Mouse (Mus musculus) lung, postnatal 36 days (tissue): ENCODE measurements at regions not wholly inside any gene's neighbourhood (a gene's known extent, or its start where the extent isn't known, plus 50 kb on each side); places are given as distances from the start of the nearest gene placed in this dataset.
A peak's percentile ranks its signal among the peaks of the same experiment; 100 is the strongest.

Experiments
- DNase-seq: peaks from one replicate; pipeline ENCODE4 v3.0.0; 2022; ENCODE audit warnings: mixed read lengths

- no peak for DNase-seq
Measured at GRCm38 (mm10) chr13:72947374-72948165, 312.7 kb upstream of the Irx4 start.

GRCm38 (mm10) chr13:72958616-72959518, 301.4 kb upstream of the Irx4 start:
- DNase-seq = no peak

- no peak for DNase-seq
Measured at GRCm38 (mm10) chr13:72961291-72961690, 299.0 kb upstream of the Irx4 start.

- DNase-seq = no peak
Measured at GRCm38 (mm10) chr13:72972165-72972564, 288.1 kb upstream of the Irx4 start.

- DNase-seq = no peak
Measured at GRCm38 (mm10) chr13:72972894-72973293, 287.4 kb upstream of the Irx4 start.

- no peak for DNase-seq
Measured at GRCm38 (mm10) chr13:72977213-72977612, 283.1 kb upstream of the Irx4 start.

- no peak for DNase-seq
Measured at GRCm38 (mm10) chr13:72977971-72978370, 282.3 kb upstream of the Irx4 start.

- no peak for DNase-seq
Measured at GRCm38 (mm10) chr13:72978966-72979365, 281.3 kb upstream of the Irx4 start.

- no peak for DNase-seq
Measured at GRCm38 (mm10) chr13:72992589-72993409, 267.5 kb upstream of the Irx4 start.

GRCm38 (mm10) chr13:72993410-72993858, 266.8 kb upstream of the Irx4 start:
- DNase-seq = no peak

GRCm38 (mm10) chr13:72994538-72994937, 265.7 kb upstream of the Irx4 start:
- no peak for DNase-seq

GRCm38 (mm10) chr13:73008856-73009546, 251.3 kb upstream of the Irx4 start:
- no peak for DNase-seq

- no peak for DNase-seq
Measured at GRCm38 (mm10) chr13:73009547-73010475, 250.5 kb upstream of the Irx4 start.

- DNase-seq = no peak
Measured at GRCm38 (mm10) chr13:73019181-73019580, 241.1 kb upstream of the Irx4 start.

GRCm38 (mm10) chr13:73031217-73031616, 229.1 kb upstream of the Irx4 start:
- DNase-seq = no peak

GRCm38 (mm10) chr13:73033055-73033454, 227.2 kb upstream of the Irx4 start:
- DNase-seq = peak; percentile 73

GRCm38 (mm10) chr13:73034065-73034831, 226.0 kb upstream of the Irx4 start:
- no peak for DNase-seq

- no peak for DNase-seq
Measured at GRCm38 (mm10) chr13:73034886-73035285, 225.4 kb upstream of the Irx4 start.

- DNase-seq = no peak
Measured at GRCm38 (mm10) chr13:73035336-73035940, 224.8 kb upstream of the Irx4 start.

- DNase-seq = no peak
Measured at GRCm38 (mm10) chr13:73039731-73040130, 220.5 kb upstream of the Irx4 start.
